Mouse (Mus musculus) liver, embryonic 15.5 days (tissue): ENCODE data around the gene Sars. TPM values are rescaled to one million over a fixed set of nuclear protein-coding genes. Genes with fewer than 3 reads are reported as not detected.

Source experiments
- ATAC-seq: fragments of 200-750 bp; cut with Nextera tagmentation; 2 replicates; pipeline ENCODE4 v1.8.0; 2017; ENCODE audit warnings: moderate number of reproducible peaks, mild to moderate bottlenecking, moderate library complexity; ENCODE audit not compliant: insufficient read depth
- H3K27ac ChIP-seq: fragments of 300-500 bp; sonication (generic); replicated peaks from 2 replicates; pipeline ENCODE4 v1.5.1; 2015; ENCODE audit warnings: mild to moderate bottlenecking, inconsistent platforms
- H3K27me3 ChIP-seq: fragments of 300-500 bp; sonication (generic); 2 replicates; pipeline ENCODE4 v1.6.1; 2015; ENCODE audit warnings: mild to moderate bottlenecking, inconsistent platforms
- H3K36me3 ChIP-seq: fragments of 300-500 bp; sonication (generic); replicated peaks from 2 replicates; pipeline ENCODE4 v1.6.1; 2015; ENCODE audit warnings: moderate library complexity, mild to moderate bottlenecking, inconsistent platforms
- H3K4me1 ChIP-seq: fragments of 300-500 bp; sonication (generic); replicated peaks from 2 replicates; pipeline ENCODE4 v1.6.1; 2015; ENCODE audit warnings: inconsistent platforms
- H3K4me2 ChIP-seq: fragments of 300-500 bp; sonication (generic); 2 replicates; pipeline ENCODE4 v1.6.1; 2015; ENCODE audit warnings: moderate library complexity, mild to moderate bottlenecking, inconsistent platforms
- H3K4me3 ChIP-seq: fragments of 300-500 bp; sonication (generic); replicated peaks from 2 replicates; pipeline ENCODE4 v1.5.1; 2015; ENCODE audit warnings: mild to moderate bottlenecking, inconsistent platforms
- H3K9ac ChIP-seq: fragments of 300-500 bp; sonication (generic); 2 replicates; pipeline ENCODE4 v1.6.1; 2015; ENCODE audit warnings: moderate library complexity, mild to moderate bottlenecking, inconsistent platforms
- H3K9me3 ChIP-seq: fragments of 300-500 bp; sonication (generic); replicated peaks from 2 replicates; pipeline ENCODE4 v1.6.1; 2016; ENCODE audit warnings: inconsistent platforms
- WGBS: fragments of 180-500 bp; shearing (Covaris S2); methylation state at CpG from one replicate; pipeline ENCODE4 v1.1.7; 2015; ENCODE audit warnings: mixed read lengths; ENCODE audit not compliant: insufficient replicate concordance; 5-methylcytosine and 5-hydroxymethylcytosine counted together
- polyA plus RNA-seq: library from polyadenylated mRNA; unstranded; fragments of >200 nt; fragmentation: Nextera tagmentation; extraction: Ambion mirVana; gene quantifications from 2 replicates; pipeline ENCODE4 v1.2.1, GENCODE M21; 2015

Sars gene
- 72.2 and 79.6 TPM in 2 replicates for polyA plus RNA-seq

DNA sequence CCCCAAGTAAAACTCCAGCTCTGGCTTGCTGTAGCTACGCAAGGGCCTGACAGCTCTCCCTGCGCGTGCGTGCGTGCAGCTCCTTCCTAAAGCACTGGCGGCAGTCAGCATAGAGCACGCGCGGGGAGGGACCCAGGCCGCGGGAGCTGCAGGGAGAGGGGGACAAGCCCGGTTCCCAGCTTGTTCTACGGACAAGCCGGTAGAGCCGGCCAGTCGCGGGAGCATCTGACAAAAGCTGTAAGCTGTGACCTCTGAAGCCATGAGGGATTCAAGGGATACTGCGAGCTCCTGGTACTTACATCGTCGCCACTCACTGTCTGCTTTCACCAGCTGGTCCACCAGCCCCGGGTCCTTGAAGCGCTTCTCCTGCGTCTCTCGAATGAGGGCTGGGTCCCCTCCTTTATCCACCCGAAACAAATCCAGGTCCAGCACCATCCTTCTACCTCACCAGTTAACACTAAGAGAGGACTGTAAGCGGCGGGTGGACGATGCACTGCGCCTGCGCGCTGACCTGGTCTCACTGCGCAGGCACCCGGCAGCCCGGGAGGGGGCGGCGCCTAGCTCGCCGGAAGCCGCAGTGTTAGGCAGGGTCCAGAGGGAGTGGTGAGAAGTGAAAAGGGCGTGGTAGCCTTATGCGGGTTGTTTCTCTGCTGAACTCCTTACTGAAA is at the start of gene Sars:
Sars (minus strand) TSS at position 512 of the 668 bp plus-strand sequence.
- peaks cover 4% of the 10 kb centered on the region; the same call in 1 of the 2 replicates for H3K27me3 ChIP-seq
- H3K4me1 ChIP-seq = peaks cover 33% of the 10 kb centered on the region
- peaks cover 24% of the 10 kb centered on the region for H3K36me3 ChIP-seq
- ATAC-seq = peak; percentile 95
- H3K4me3 ChIP-seq = peak within 1 kb of the TSS; percentile 78
- peak within 1 kb of the TSS; percentile 82 for H3K27ac ChIP-seq
- H3K4me2 ChIP-seq = peak within 1 kb of the TSS; percentile 73
- H3K9me3 ChIP-seq = no peaks in the 10 kb centered on the region
- under 1% methylated on average over 41 of the region's 41 CpGs for WGBS
- H3K9ac ChIP-seq = peak within 1 kb of the TSS; percentile 76

GRCm38 (mm10) chr3:108489968-108490367 is 45.0 kb upstream of the Sars start:
- no peak overlapping the region for H3K27ac ChIP-seq
- ATAC-seq = no peak
- H3K9me3 ChIP-seq = no peaks in the 10 kb centered on the region
- WGBS = 44% methylated on average over 3 of the region's 3 CpGs
- H3K36me3 ChIP-seq = no peaks in the 10 kb centered on the region
- H3K4me1 ChIP-seq = no peaks in the 10 kb centered on the region
- no peak overlapping the region for H3K4me3 ChIP-seq
- H3K9ac ChIP-seq = no peak overlapping the region
- H3K4me2 ChIP-seq = no peak overlapping the region
- H3K27me3 ChIP-seq = 0 out of 2 replicates have a peak, but pooled peaks cover 6% of the 10 kb centered on the region

DNA sequence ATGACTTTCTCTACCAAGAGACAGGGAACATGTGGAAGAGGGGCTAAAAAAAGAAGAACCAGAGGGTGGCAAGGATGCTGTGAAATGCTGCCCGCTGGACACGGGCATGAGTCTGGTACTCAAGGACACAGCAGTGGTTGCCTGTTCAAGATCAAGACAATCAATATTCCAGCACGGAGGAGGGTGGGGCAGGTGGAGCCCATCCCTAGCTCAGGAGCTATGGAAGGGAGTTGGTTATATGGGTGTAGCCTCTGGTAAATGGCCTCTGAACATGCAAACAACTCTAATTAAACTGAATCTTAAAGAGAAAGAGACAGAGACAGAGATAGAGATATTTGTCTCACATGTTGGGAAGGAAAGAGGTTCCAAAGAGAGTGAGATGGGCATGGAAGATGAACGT is 39.7 kb upstream of the Sars start:
- Histone ChIP-seq H3K4me3 (no peak overlapping the region), H3K9ac (no peak overlapping the region), H3K4me1 (no peaks in the 10 kb centered on the region), H3K27ac (no peak overlapping the region), H3K4me2 (no peak overlapping the region), H3K9me3 (no peaks in the 10 kb centered on the region), H3K27me3 (no peaks in the 10 kb centered on the region), H3K36me3 (no peaks in the 10 kb centered on the region)
- ATAC-seq = no peak
- 66% methylated on average over 4 of the region's 4 CpGs for WGBS

GRCm38 (mm10) chr3:108478800-108479199 is 33.8 kb upstream of the Sars start:
- H3K27me3 ChIP-seq = no peaks in the 10 kb centered on the region
- no peaks in the 10 kb centered on the region for H3K9me3 ChIP-seq
- no peaks in the 10 kb centered on the region for H3K4me1 ChIP-seq
- H3K4me2 ChIP-seq = no peak overlapping the region
- no peak overlapping the region for H3K4me3 ChIP-seq
- WGBS = 65% methylated on average over 4 of the region's 4 CpGs
- no peak overlapping the region for H3K9ac ChIP-seq
- no peaks in the 10 kb centered on the region for H3K36me3 ChIP-seq
- H3K27ac ChIP-seq = no peak overlapping the region
- ATAC-seq = no peak

GRCm38 (mm10) chr3:108476761-108477619 is 32.0 kb upstream of the Sars start:
- Histone ChIP-seq H3K4me1 (no peaks in the 10 kb centered on the region), H3K27me3 (no peaks in the 10 kb centered on the region), H3K9ac (no peak overlapping the region), H3K4me2 (no peak overlapping the region), H3K36me3 (no peaks in the 10 kb centered on the region), H3K9me3 (no peaks in the 10 kb centered on the region), H3K27ac (peak overlapping the region; percentile 64), H3K4me3 (no peak overlapping the region)
- ATAC-seq = peak; percentile 77
- WGBS = 50% methylated on average over 14 of the region's 14 CpGs

GRCm38 (mm10) chr3:108475496-108475895 is 30.5 kb upstream of the Sars start:
- no peak for ATAC-seq
- Histone ChIP-seq H3K27ac (no peak overlapping the region), H3K27me3 (no peaks in the 10 kb centered on the region), H3K4me1 (no peaks in the 10 kb centered on the region), H3K36me3 (no peaks in the 10 kb centered on the region), H3K4me2 (no peak overlapping the region), H3K4me3 (no peak overlapping the region), H3K9me3 (no peaks in the 10 kb centered on the region), H3K9ac (no peak overlapping the region)
- 52% methylated on average over 5 of the region's 5 CpGs for WGBS

DNA sequence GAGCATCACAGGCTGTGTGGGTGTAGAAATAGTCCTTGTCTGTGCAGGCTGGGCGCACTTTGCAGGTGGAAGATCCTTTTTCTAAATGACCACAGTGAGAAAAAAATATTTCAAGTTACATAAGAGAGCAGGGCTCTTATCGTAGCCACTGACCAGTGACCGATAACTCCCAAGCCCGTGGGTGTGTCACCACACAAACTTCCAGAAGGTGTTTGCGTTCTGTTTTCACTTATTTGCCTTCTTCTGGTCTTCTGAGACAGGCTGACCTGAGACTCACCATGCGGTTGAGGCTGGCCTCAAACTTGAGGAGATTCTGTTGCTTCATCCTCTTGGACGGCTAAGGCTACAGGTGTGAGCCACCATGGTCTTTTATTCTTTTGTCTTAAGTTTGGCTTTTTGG is 30.0 kb upstream of the Sars start:
- 80% methylated on average over 7 of the region's 7 CpGs for WGBS
- Histone ChIP-seq H3K4me2 (no peak overlapping the region), H3K27me3 (no peaks in the 10 kb centered on the region), H3K4me1 (no peaks in the 10 kb centered on the region), H3K9me3 (no peaks in the 10 kb centered on the region), H3K36me3 (no peaks in the 10 kb centered on the region), H3K9ac (no peak overlapping the region), H3K4me3 (no peak overlapping the region), H3K27ac (no peak overlapping the region)
- no peak for ATAC-seq

- WGBS = 40% methylated on average over 8 of the region's 8 CpGs
These were observed 22.8 kb upstream of the Sars start for GRCm38 (mm10) chr3:108467760-108468159.

GRCm38 (mm10) chr3:108466425-108466824 is 21.4 kb upstream of the Sars start:
- Histone ChIP-seq H3K4me2 (no peak overlapping the region), H3K4me1 (no peaks in the 10 kb centered on the region), H3K9me3 (no peaks in the 10 kb centered on the region), H3K9ac (no peak overlapping the region), H3K27me3 (no peaks in the 10 kb centered on the region), H3K4me3 (no peak overlapping the region), H3K27ac (no peak overlapping the region), H3K36me3 (no peaks in the 10 kb centered on the region)
- ATAC-seq = no peak
- WGBS = 58% methylated on average over 6 of the region's 6 CpGs

More at GRCm38 (mm10) chr3:108467760-108468159, 22.8 kb upstream of the Sars start:
- no peak for ATAC-seq
- H3K27me3 ChIP-seq = no peaks in the 10 kb centered on the region
- no peak overlapping the region for H3K4me3 ChIP-seq
- H3K27ac ChIP-seq = no peak overlapping the region
- H3K9me3 ChIP-seq = no peaks in the 10 kb centered on the region
- H3K4me1 ChIP-seq = no peaks in the 10 kb centered on the region
- H3K36me3 ChIP-seq = no peaks in the 10 kb centered on the region
- H3K4me2 ChIP-seq = no peak overlapping the region
- H3K9ac ChIP-seq = no peak overlapping the region

GRCm38 (mm10) chr3:108458866-108459265 is 13.9 kb upstream of the Sars start:
- Histone ChIP-seq H3K27me3 (no peaks in the 10 kb centered on the region), H3K27ac (no peak overlapping the region), H3K9me3 (no peaks in the 10 kb centered on the region), H3K4me2 (peak overlapping the region; percentile 41), H3K9ac (no peak overlapping the region), H3K4me3 (0 out of 2 replicates have a peak overlapping the region, but pooled peaks have one; percentile 7), H3K36me3 (no peaks in the 10 kb centered on the region), H3K4me1 (peaks cover 6% of the 10 kb centered on the region; the same call in 1 of the 2 replicates)
- peak; percentile 28; the same call in 1 of the 2 replicates for ATAC-seq
- WGBS = 36% methylated on average over 10 of the region's 10 CpGs

GRCm38 (mm10) chr3:108458380-108458779 is 13.4 kb upstream of the Sars start:
- H3K36me3 ChIP-seq = no peaks in the 10 kb centered on the region
- peak overlapping the region; percentile 41 for H3K4me2 ChIP-seq
- H3K27me3 ChIP-seq = no peaks in the 10 kb centered on the region; the same call in 1 of the 2 replicates
- ATAC-seq = no peak
- no peaks in the 10 kb centered on the region for H3K9me3 ChIP-seq
- H3K4me3 ChIP-seq = 0 out of 2 replicates have a peak overlapping the region, but pooled peaks have one; percentile 7
- H3K9ac ChIP-seq = no peak overlapping the region
- H3K4me1 ChIP-seq = peaks cover 6% of the 10 kb centered on the region; the same call in 1 of the 2 replicates
- 36% methylated on average over 14 of the region's 14 CpGs for WGBS
- H3K27ac ChIP-seq = no peak overlapping the region
